Mouse (Mus musculus) E14TG2a.4 (cell line): Measurements from ENCODE around the gene Ppfibp1.

ENCODE experiments used
- CTCF ChIP-seq: conservative IDR thresholded peaks from 2 replicates; pipeline ENCODE4 v1.5.1; 2014; ENCODE audit warnings: low read length
- NANOG ChIP-seq: IDR thresholded peaks from 2 replicates; pipeline ENCODE4 v1.6.1; 2014; ENCODE audit warnings: borderline replicate concordance, low read length, mixed read lengths

DNA sequence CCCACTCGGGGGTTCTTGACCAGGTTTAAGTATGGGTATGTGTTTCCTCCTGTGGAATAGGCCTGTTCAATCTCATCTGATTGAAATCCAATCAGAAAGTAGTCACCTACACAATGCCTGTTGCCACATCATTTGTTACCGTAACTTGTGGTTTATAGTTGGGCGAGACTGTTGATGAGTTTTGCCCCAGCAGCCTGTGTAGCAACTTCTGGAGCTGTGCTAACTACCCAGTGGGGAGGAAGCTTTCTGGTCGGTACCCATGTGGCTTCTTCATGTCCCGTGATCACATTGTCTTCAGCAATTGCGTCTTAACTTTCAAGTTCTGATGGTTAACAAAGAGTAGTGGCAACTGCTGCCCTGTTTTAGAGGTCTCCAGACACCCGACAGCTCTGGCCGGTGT lies 163.4 kb downstream of the Ppfibp1 start:
- TF ChIP-seq CTCF (no peak), NANOG (no peak)
